Mouse (Mus musculus): Measurements from ENCODE around the gene B4galnt3. TPM values are rescaled to one million over a fixed set of nuclear protein-coding genes. Genes with fewer than 3 reads are reported as not detected.

B4galnt3 gene
- polyA plus RNA-seq, 1 experiment from 2014 or later, result not detected

- H3K9me3 ChIP-seq (replicated peaks), result no peaks in the 10 kb centered on the region
- H3K36me3 ChIP-seq (ENCODE audit: poor library complexity, severe bottlenecking), result no peaks in the 10 kb centered on the region
- WGBS, result 74% methylated on average over 4 of the region's 4 CpGs
- H3K4me1 ChIP-seq, result no peaks in the 10 kb centered on the region
- ATAC-seq, result no peak
- no peak overlapping the region for H3K9ac ChIP-seq
- H3K27ac ChIP-seq, result no peak overlapping the region
- H3K4me2 ChIP-seq, result no peak overlapping the region
- no peak overlapping the region for H3K4me3 ChIP-seq
- no peaks in the 10 kb centered on the region for H3K27me3 ChIP-seq
Measured at GRCm38 (mm10) chr6:120180492-120180891, 113.9 kb downstream of the B4galnt3 start.

DNA sequence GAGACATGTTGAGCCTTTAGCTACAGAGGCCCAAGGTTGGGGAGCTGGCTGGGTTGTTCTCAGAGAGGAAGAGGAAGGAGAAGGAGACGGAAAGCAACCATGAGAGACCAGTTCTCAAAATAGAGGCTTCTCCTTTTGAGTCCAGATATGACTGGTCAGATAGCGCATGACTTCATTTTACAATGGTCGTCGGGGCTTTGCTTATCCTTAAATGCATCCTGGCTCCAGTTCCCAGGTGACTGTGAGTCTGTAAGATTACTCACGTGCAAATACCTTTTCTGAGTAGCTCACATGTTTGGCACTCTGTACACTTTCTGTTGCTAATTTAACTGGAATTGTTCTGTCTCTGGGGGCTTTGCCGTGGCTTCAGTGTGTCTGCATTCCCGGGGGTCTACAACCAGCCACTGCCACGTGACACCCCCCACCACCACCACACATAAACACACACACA is 114.6 kb downstream of the B4galnt3 start:
- Histone ChIP-seq H3K4me1 (no peaks in the 10 kb centered on the region), H3K9me3 (replicated peaks) (no peaks in the 10 kb centered on the region), H3K9ac (no peak overlapping the region), H3K4me2 (no peak overlapping the region), H3K27me3 (no peaks in the 10 kb centered on the region), H3K36me3 (ENCODE audit: poor library complexity, severe bottlenecking) (no peaks in the 10 kb centered on the region), H3K4me3 (no peak overlapping the region), H3K27ac (no peak overlapping the region)
- 88% methylated on average over 8 of the region's 8 CpGs for WGBS
- no peak for ATAC-seq

GRCm38 (mm10) chr6:120179044-120179755 is 115.2 kb downstream of the B4galnt3 start:
- no peak overlapping the region for H3K4me2 ChIP-seq
- no peaks in the 10 kb centered on the region for H3K4me1 ChIP-seq
- no peak for ATAC-seq
- no peak overlapping the region for H3K9ac ChIP-seq
- H3K4me3 ChIP-seq, result no peak overlapping the region
- H3K27ac ChIP-seq, result no peak overlapping the region
- H3K27me3 ChIP-seq, result no peaks in the 10 kb centered on the region
- H3K36me3 ChIP-seq (ENCODE audit: poor library complexity, severe bottlenecking), result no peaks in the 10 kb centered on the region
- H3K9me3 ChIP-seq (replicated peaks), result no peaks in the 10 kb centered on the region
- WGBS, result 87% methylated on average over 6 of the region's 6 CpGs

- no peaks in the 10 kb centered on the region for H3K36me3 ChIP-seq (ENCODE audit: poor library complexity, severe bottlenecking)
- no peaks in the 10 kb centered on the region for H3K4me1 ChIP-seq
- H3K4me3 ChIP-seq, result no peak overlapping the region
- 93% methylated on average over 4 of the region's 4 CpGs for WGBS
- H3K27ac ChIP-seq, result no peak overlapping the region
- no peaks in the 10 kb centered on the region for H3K9me3 ChIP-seq (replicated peaks)
- no peak for ATAC-seq
- no peaks in the 10 kb centered on the region for H3K27me3 ChIP-seq
- no peak overlapping the region for H3K9ac ChIP-seq
- no peak overlapping the region for H3K4me2 ChIP-seq
Measured at GRCm38 (mm10) chr6:120175650-120176049, 118.7 kb downstream of the B4galnt3 start.

DNA sequence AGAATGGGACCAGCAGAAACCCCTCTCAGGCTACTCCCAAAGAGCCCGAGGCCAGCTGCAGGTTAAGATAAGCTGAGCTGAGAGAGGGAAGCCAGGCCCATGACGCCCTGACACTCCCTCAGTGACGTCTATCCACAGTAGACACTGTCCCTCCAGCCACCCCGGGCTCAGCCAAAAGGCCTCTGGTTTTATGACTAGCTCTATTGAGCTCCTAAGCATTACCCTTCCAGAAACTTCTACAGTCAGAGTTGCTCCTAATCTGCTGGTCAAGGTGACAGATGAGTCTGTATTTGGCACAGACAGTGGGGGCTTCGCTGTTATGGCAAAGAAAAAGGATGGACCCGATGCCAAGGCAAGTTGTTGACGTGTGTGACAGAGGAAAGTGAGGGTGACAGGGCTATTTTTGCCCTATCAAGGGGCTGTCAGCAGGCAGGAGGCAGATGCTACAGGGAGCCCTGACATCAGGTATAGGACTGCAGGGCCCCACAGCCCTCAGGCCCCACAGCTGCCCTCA is 119.7 kb downstream of the B4galnt3 start:
- Histone ChIP-seq H3K27ac (no peak overlapping the region), H3K4me1 (no peaks in the 10 kb centered on the region), H3K9me3 (replicated peaks) (no peaks in the 10 kb centered on the region), H3K4me3 (no peak overlapping the region), H3K4me2 (no peak overlapping the region), H3K36me3 (ENCODE audit: poor library complexity, severe bottlenecking) (no peaks in the 10 kb centered on the region), H3K9ac (no peak overlapping the region), H3K27me3 (no peaks in the 10 kb centered on the region)
- ATAC-seq, result no peak
- 81% methylated on average over 7 of the region's 7 CpGs for WGBS

DNA sequence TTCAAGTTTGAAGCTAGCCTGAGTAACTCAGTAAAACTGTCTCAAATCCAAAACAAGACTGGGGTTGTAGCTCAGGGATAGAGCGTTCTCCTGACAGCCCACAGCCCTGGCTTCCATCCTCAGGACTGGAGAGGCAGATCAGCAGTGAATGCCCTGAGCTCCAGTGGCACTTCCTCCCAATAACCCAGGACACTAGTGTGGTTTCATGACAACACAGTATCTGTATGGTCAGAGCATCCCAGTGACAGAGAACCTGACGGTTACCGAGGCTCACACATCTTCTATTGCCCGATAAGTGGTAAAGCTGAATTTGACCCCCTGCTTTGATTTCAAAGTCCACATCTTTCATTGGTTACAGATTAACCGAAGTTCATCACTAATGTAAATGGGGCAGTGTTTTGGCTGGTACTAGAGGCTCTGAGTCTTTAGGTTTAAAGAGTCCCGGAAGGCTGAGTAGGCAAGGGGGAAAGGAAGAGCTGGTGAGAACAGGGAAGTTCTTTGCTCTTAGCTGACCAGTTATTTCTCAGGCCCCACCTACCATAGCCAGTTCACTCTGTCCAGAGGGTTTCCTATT is 120.2 kb downstream of the B4galnt3 start:
- Histone ChIP-seq H3K9me3 (replicated peaks) (no peaks in the 10 kb centered on the region), H3K4me3 (no peak overlapping the region), H3K27ac (no peak overlapping the region), H3K9ac (no peak overlapping the region), H3K4me2 (no peak overlapping the region), H3K36me3 (ENCODE audit: poor library complexity, severe bottlenecking) (no peaks in the 10 kb centered on the region), H3K27me3 (no peaks in the 10 kb centered on the region), H3K4me1 (no peaks in the 10 kb centered on the region)
- WGBS, result 84% methylated on average over 6 of the region's 6 CpGs
- no peak for ATAC-seq

DNA sequence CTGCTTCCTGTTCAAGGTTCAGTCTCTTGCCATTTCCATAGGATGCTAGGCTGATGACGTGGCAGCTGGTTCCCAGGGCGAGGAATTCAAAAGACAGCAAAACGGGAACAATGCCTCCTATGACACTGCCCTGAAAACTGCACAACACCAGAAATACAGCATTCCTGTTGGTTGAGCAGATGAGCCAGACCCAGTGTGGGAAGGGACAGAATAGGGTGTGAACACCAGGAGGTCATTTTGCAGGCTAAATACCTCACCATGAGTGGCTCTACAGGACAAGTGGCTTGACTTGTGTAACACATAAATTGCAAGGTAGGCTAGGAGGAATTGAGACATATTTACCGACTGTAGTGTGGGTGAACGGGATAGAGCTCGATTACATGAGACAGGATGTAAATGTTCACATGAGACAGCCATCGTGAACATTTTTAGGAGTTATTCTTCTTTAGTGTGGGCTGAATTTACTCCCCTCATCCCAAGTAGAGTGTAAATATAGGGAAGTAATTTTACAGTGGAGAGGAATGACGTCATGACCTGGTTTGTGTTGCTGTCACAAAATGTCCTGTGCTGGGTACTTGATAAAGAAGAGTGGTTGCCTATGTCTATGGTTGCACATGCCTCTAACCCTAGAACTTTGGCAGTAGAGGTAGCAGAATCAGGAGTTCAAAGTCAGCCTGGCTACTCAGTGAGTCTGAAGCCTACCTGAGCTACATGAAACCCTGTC is 121.9 kb downstream of the B4galnt3 start:
- H3K4me3 ChIP-seq, result no peak overlapping the region
- H3K36me3 ChIP-seq (ENCODE audit: poor library complexity, severe bottlenecking), result no peaks in the 10 kb centered on the region
- H3K27me3 ChIP-seq, result no peaks in the 10 kb centered on the region
- no peak for ATAC-seq
- H3K9me3 ChIP-seq (replicated peaks), result no peaks in the 10 kb centered on the region
- no peaks in the 10 kb centered on the region for H3K4me1 ChIP-seq
- H3K9ac ChIP-seq, result no peak overlapping the region
- H3K27ac ChIP-seq, result no peak overlapping the region
- 88% methylated on average over 8 of the region's 8 CpGs for WGBS
- no peak overlapping the region for H3K4me2 ChIP-seq

DNA sequence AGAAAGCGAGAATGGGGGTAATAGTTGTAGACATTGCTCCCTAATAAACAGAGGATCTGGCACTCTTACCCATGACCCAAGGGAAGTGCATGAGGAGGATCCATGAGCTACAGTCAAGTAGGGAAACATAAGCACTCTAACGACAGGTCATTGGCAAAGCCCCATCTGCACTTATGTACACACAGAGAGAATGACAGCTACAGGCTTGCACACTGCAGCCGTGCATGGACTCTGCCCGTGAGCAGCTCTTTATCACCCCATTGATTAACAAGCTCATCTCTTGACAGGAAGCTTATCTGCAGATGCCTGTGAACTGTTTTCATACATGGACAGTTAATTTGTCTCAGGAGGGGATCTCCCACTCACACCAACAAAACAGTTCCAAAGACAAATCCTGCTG is 126.8 kb downstream of the B4galnt3 start:
- ATAC-seq, result no peak
- Histone ChIP-seq H3K9me3 (replicated peaks) (no peaks in the 10 kb centered on the region), H3K4me3 (no peak overlapping the region), H3K9ac (no peak overlapping the region), H3K4me1 (no peaks in the 10 kb centered on the region), H3K36me3 (ENCODE audit: poor library complexity, severe bottlenecking) (no peaks in the 10 kb centered on the region), H3K27me3 (no peaks in the 10 kb centered on the region), H3K4me2 (no peak overlapping the region), H3K27ac (no peak overlapping the region)
- 80% methylated on average over 4 of the region's 4 CpGs for WGBS

DNA sequence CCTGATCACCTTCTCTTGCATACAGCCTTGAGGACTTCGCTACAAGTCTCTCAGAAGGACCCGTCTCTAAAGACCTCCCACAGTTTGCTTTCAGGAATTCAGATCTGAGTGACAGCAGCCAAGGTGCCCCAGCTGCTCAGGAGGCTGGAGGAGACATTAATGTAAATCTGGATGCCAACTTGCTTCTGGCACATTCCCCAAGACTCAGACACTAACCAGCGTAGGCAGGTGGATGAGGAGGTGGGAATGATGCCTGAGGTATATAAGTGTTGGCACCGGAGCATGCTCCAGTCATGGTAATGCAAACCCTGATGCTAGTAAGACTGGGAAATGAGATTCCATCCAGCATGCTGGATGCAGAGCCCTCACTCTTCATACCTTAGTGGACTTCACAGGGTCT is 129.6 kb downstream of the B4galnt3 start:
- Histone ChIP-seq H3K27me3 (no peaks in the 10 kb centered on the region), H3K4me3 (no peak overlapping the region), H3K9ac (no peak overlapping the region), H3K9me3 (replicated peaks) (no peaks in the 10 kb centered on the region), H3K4me1 (peaks cover 5% of the 10 kb centered on the region), H3K27ac (no peak overlapping the region), H3K4me2 (no peak overlapping the region), H3K36me3 (ENCODE audit: poor library complexity, severe bottlenecking) (no peaks in the 10 kb centered on the region)
- 69% methylated on average over 4 of the region's 4 CpGs for WGBS
- ATAC-seq, result no peak

GRCm38 (mm10) chr6:120162928-120163327 is 131.4 kb downstream of the B4galnt3 start:
- ATAC-seq, result no peak
- no peak overlapping the region for H3K4me2 ChIP-seq
- no peak overlapping the region for H3K9ac ChIP-seq
- H3K27me3 ChIP-seq, result no peaks in the 10 kb centered on the region
- H3K36me3 ChIP-seq (ENCODE audit: poor library complexity, severe bottlenecking), result no peaks in the 10 kb centered on the region
- no peaks in the 10 kb centered on the region for H3K9me3 ChIP-seq (replicated peaks)
- peaks cover 22% of the 10 kb centered on the region for H3K4me1 ChIP-seq
- no peak overlapping the region for H3K27ac ChIP-seq
- H3K4me3 ChIP-seq, result no peak overlapping the region
- WGBS, result 87% methylated on average over 6 of the region's 6 CpGs

- H3K27ac ChIP-seq, result peak overlapping the region; percentile 59
- peaks cover 38% of the 10 kb centered on the region for H3K4me1 ChIP-seq
- no peaks in the 10 kb centered on the region for H3K9me3 ChIP-seq (replicated peaks)
- H3K9ac ChIP-seq, result no peak overlapping the region
- H3K4me3 ChIP-seq, result no peak overlapping the region
- peak; percentile 80 for ATAC-seq
- H3K4me2 ChIP-seq, result peak overlapping the region; percentile 15; the same call in 1 of the 2 replicates
- whole genome bisulfite sequencing, result 45% methylated on average over 9 of the region's 9 CpGs
- H3K27me3 ChIP-seq, result no peaks in the 10 kb centered on the region
- H3K36me3 ChIP-seq (ENCODE audit: poor library complexity, severe bottlenecking), result no peaks in the 10 kb centered on the region
Measured at GRCm38 (mm10) chr6:120159133-120159901, 135.0 kb downstream of the B4galnt3 start.

All from forebrain, embryonic 13.5 days (tissue).